41 mouse cellular contexts compared by ENCODE assay signal in genomic region chr14:43824176-43824575, GRCm38 (mm10). TPM values are rescaled to one million over a fixed set of nuclear protein-coding genes. Genes with fewer than 3 reads are reported as not detected.
"Had no signal": no experiment of that assay in that cellular context is flagged by ENCODE, and none has a peak within 500 bp of the region (broad histone marks: within the 10 kb centered on the region; RNA-seq: fewer than 3 reads in every experiment).

No protein-coding gene starts in this region.

RNA-seq across cellular contexts. Expression of gene Gm8180, which starts 39.6 kb away (rescaled TPM):
- total RNA-seq: heart, adult 2 months; heart, adult 8-10 months; heart, postnatal 10 days; heart, postnatal 14 days; heart, postnatal 25 days; heart, postnatal 36 days; heart, postnatal 4 days; hematopoietic stem cell, adult 5-6 weeks; hindbrain, postnatal 0 days; layer of hippocampus, adult 18-20 months; layer of hippocampus, adult 2 months; layer of hippocampus, adult 8-10 months; layer of hippocampus, postnatal 10 days; layer of hippocampus, postnatal 14 days; layer of hippocampus, postnatal 25 days had no signal
- polyA plus RNA-seq: heart, adult 2 months; heart, embryonic 10.5 days; heart, embryonic 11.5 days; heart, embryonic 12.5 days; heart, embryonic 13.5 days; heart, embryonic 14.5 days; heart, embryonic 15.5 days; heart, embryonic 16.5 days; heart, postnatal 0 days; hindbrain, embryonic 10.5 days; hindbrain, embryonic 11.5 days; hindbrain, embryonic 12.5 days; hindbrain, embryonic 13.5 days; hindbrain, embryonic 14.5 days; hindbrain, embryonic 15.5 days; hindbrain, embryonic 16.5 days; hindbrain, postnatal 0 days; inflammation-experienced regulatory T-cells, adult 6 months; intestine, embryonic 14.5 days; intestine, embryonic 15.5 days; intestine, embryonic 16.5 days; intestine, postnatal 0 days; kidney, adult 2 months; kidney, embryonic 14.5 days; kidney, embryonic 15.5 days; kidney, embryonic 16.5 days; kidney, postnatal 0 days; large intestine, adult 2 months had no signal

RNA-seq across cellular contexts. Expression of gene Ear1, which starts 51.1 kb away (rescaled TPM):
- total RNA-seq: heart, adult 2 months; heart, postnatal 10 days; heart, postnatal 14 days; heart, postnatal 25 days; heart, postnatal 36 days; heart, postnatal 4 days; hindbrain, postnatal 0 days; layer of hippocampus, adult 18-20 months; layer of hippocampus, adult 2 months; layer of hippocampus, adult 8-10 months; layer of hippocampus, postnatal 10 days; layer of hippocampus, postnatal 14 days; layer of hippocampus, postnatal 25 days had no signal
- polyA plus RNA-seq: heart, adult 2 months; heart, embryonic 10.5 days; heart, embryonic 11.5 days; heart, embryonic 13.5 days; heart, embryonic 14.5 days; heart, embryonic 15.5 days; heart, postnatal 0 days; hindbrain, embryonic 10.5 days; hindbrain, embryonic 11.5 days; hindbrain, embryonic 12.5 days; hindbrain, embryonic 13.5 days; hindbrain, embryonic 14.5 days; hindbrain, embryonic 15.5 days; hindbrain, embryonic 16.5 days; hindbrain, postnatal 0 days; inflammation-experienced regulatory T-cells, adult 6 months; intestine, embryonic 14.5 days; intestine, embryonic 15.5 days; intestine, embryonic 16.5 days; intestine, postnatal 0 days; kidney, adult 2 months; kidney, embryonic 14.5 days; kidney, embryonic 16.5 days; kidney, postnatal 0 days; large intestine, adult 2 months had no signal
